Mouse (Mus musculus) thymus, postnatal 0 days (tissue): ENCODE results near the gene Cyp2b10. TPM values are rescaled to one million over a fixed set of nuclear protein-coding genes. Genes with fewer than 3 reads are reported as not detected.
"Not testable (repeated sequence)": the region's sequence is repeated elsewhere in the genome, so short reads cannot be mapped to it uniquely, and the experiment has no call there.

ENCODE experiments used
- DNase-seq: peaks from one replicate; pipeline ENCODE4 v3.0.0-alpha.2; 2015; ENCODE audit warnings: low spot score
- polyA plus RNA-seq: library from polyadenylated mRNA; unstranded; fragments of >200 nt; fragmentation: Nextera tagmentation; extraction: Ambion mirVana; gene quantifications from 2 replicates; pipeline ENCODE4 v1.2.1, GENCODE M21; 2015

The Cyp2b10 gene
- polyA plus RNA-seq = 0.10 and 0.13 TPM in 2 replicates

- no peak for DNase-seq
These were observed at the start of gene Cyp2b10 for GRCm38 (mm10) chr7:25897411-25897810. Gene Cyp2b10, plus strand, starts transcription at chr7:25897620.

GRCm38 (mm10) chr7:25847722-25848443 lies 49.5 kb upstream of the Cyp2b10 start:
- DNase-seq = peak; percentile 90

- DNase-seq = no peak
These were observed 49.0 kb upstream of the Cyp2b10 start for GRCm38 (mm10) chr7:25848444-25848812.

DNA sequence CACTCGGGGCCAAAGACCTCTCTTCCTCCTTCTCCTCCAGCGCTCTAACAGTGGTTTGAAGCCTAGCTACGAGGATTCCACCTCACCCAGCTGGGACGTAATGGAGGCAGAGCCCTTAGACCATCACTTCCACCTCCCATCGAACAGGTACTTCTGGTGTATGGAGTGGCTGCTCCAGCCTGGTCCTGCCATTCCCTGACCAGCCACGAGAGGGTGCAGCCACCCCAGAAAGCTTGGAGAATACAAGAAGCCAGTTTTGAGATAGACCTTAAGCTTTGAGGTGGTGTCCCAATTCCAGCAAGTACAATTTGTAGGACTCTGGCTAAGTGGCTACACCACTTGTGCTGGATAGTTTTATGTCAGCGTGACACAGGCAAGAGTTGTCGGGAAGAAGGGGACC lies 42.3 kb upstream of the Cyp2b10 start:
- DNase-seq = peak; percentile 56

- peak; percentile 9 for DNase-seq
These were observed 37.2 kb upstream of the Cyp2b10 start for GRCm38 (mm10) chr7:25859962-25860870.

DNA sequence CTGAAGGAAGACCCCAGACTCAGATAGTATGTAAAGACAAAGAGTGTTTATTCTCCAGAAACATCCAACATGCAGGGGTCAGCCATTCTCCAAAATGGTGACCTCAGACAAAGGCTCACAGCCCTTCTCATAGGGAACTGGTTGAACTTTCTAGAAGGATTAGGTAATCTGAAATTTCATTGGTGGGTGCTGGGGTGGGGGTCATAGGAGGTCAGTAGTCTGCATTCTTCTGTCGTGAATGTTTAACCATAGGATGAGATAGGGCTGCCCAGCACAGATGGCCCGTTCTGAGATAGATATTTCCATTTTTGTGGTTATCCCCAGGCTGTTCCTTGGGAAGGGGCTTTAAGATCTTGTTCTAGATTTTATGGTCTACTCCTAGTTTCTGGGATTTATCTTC lies 35.1 kb upstream of the Cyp2b10 start:
- no peak for DNase-seq

GRCm38 (mm10) chr7:25863756-25864155 lies 33.7 kb upstream of the Cyp2b10 start:
- DNase-seq = no peak

- DNase-seq = no peak
These were observed 32.6 kb upstream of the Cyp2b10 start for GRCm38 (mm10) chr7:25864861-25865260.

GRCm38 (mm10) chr7:25869789-25870188 lies 27.6 kb upstream of the Cyp2b10 start:
- DNase-seq = no peak

- no peak for DNase-seq
These were observed 24.8 kb upstream of the Cyp2b10 start for GRCm38 (mm10) chr7:25872624-25873023.

DNA sequence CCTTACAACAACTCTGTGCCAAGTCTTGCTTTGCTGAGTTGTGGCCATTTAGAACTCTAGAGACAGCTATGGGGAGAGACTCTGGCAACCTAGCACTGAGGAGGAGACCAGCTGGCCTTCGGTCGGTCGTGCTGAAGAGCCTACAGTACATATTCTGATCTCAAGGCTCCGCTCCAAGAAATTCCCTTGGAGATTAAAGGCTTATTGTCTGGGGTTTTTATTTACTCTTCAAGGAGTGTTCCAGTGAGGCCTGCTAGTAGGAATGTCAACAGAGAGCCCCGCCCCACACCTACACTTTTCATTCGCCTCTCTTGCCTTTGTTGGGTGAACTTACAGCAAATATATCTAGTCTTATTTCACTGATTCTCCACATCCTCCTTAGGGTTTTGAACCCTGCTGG lies 18.7 kb upstream of the Cyp2b10 start:
- DNase-seq = no peak

- DNase-seq = not testable (repeated sequence)
These were observed 16.7 kb upstream of the Cyp2b10 start for GRCm38 (mm10) chr7:25880721-25881120.

DNA sequence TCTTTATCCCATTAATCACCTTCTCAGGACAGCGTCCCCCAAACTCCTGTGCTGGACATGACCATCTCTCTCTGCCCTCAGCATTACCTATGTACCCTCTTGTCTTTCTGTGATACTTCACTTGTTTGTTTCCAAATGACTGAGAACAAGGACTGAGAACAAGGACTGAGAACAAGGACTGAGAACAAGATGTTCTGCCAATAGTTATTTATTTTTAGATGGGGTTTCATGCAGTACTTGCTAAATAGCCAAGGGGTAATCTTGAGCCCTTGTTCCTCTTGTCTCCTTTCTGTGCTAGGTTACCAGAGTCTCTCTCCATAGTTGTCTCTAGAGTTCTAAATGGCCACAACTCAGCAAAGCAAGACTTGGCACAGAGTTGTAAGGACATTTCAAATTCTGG lies 13.1 kb upstream of the Cyp2b10 start:
- no peak for DNase-seq

GRCm38 (mm10) chr7:25887758-25888157 lies 9.7 kb upstream of the Cyp2b10 start:
- no peak for DNase-seq

DNA sequence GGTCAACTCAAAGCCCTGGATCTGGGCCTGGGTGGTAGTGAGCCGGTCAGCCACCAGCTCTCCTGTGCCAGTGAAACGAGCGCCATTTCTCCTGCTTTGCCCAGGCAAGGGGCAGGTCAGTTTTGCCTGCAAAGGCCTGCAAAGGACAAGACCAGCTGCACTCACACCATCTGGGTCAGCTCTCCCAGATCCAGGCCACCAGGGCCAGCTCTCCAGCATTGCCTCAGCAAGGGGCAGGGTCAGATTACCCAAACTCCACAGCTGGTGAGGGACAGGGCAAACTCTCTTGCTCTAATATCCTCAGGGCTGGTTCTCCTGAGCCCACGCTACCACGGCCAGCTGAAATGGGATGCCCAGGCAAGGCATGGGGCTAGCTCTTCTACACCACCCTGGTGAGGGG lies 4.3 kb upstream of the Cyp2b10 start:
- DNase-seq = no peak

DNA sequence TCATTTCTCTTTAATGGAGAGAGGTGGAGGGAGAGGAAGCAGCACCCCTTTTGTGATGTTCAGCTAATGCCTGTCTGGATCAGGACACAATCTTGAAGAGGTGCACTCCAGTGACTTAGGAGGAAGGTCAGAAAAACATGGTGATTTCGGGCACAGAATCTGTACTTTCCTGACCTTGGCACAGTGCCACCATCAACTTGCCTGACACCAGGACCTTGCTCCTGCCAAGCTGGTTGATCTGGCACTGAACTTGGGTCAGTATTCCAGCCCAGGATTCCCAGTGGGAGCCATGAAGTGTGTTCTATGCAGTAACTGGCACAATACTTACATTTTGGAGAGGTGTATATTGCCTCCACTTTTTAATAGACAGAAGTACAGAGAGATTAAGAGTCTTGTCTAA lies 2.3 kb upstream of the Cyp2b10 start:
- DNase-seq = no peak

DNA sequence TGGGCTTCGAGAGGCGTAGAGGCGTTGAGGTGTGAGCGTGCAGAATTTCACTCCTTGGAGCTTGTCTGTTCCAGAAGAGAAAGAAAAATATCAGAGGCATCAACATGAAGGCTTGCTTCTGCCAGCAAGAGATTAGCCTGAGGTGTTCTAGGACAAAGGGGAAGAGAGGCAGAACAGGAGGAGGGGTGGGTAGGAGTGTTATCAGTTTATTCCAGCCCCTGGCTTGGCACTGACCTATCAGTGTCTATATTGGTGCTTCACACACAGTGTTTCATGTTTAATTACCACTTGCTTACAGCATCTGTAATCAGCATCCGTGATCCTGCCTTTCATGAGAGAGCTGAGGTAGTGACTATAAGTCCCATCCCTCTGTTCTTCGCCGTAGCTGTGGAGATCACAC lies 644 bp downstream of the Cyp2b10 start:
- DNase-seq = no peak

- DNase-seq = no peak
These were observed 4.8 kb downstream of the Cyp2b10 start for GRCm38 (mm10) chr7:25902061-25902690.

GRCm38 (mm10) chr7:25903156-25903555 lies 5.7 kb downstream of the Cyp2b10 start:
- DNase-seq = no peak

- peak; percentile 11 for DNase-seq
These were observed 6.6 kb downstream of the Cyp2b10 start for GRCm38 (mm10) chr7:25904066-25904465.

DNA sequence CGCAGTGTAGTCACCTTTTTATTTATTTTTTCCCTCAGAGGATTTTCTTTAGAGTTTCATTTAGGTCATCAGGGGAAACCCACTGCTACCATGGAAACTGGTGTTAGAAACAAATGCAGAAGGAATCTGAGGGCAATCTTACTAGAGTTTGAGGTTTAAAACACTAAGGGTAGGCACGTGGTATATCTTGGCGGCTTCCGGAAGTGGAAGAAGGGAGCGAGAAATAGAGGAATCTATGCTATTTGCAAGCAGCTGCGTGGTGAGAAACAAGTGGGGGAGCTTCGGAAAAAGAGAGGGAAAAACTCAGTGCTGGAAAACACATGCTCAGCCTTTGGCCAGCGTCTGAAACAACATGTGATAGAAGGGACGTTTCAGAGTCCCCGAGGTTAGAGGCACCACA lies 7.1 kb downstream of the Cyp2b10 start:
- no peak for DNase-seq

DNA sequence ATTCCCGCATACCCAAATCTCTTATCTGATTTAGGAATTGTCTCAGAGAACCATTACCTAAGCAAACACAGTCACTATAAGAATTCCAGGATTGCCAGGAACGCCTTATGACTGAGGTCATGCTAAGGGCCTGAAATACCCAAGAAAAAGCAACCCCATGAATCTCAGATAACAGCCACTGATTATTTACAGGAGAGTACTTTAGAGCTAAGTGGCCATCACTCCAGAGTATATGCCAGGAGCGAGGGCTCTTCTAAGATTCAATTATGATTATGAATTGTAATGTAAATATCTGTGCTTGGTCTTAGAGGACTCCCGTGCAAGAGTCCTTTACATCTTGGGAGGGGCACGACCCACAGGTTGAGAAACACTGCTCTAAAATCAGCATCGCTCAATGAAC lies 10.0 kb downstream of the Cyp2b10 start:
- DNase-seq = no peak
